8 mouse cellular contexts compared by ENCODE assay signal in genomic region chr16:13867406-13867805, GRCm38 (mm10). TPM values are rescaled to one million over a fixed set of nuclear protein-coding genes. Genes with fewer than 3 reads are reported as not detected.
A peak's percentile ranks its signal among the peaks of the same experiment; 100 is the strongest.
DNase-seq lines count a peak whose midpoint lies in the region; ATAC-seq and TF ChIP-seq lines count a peak whose summit lies in the region.
"Not testable (repeated sequence)": the region's sequence is repeated elsewhere in the genome, so short reads cannot be mapped to it uniquely, and the experiment has no call there.

No protein-coding gene starts in this region.

- WGBS in forebrain, embryonic 15.5 days: 8% methylated on average over 5 of the region's 5 CpGs
- WGBS in hindbrain, embryonic 11.5 days: 11% methylated on average over 5 of the region's 5 CpGs
- 41% methylated on average over 5 of the region's 5 CpGs for WGBS in liver, embryonic 15.5 days (ENCODE audit: insufficient replicate concordance)
- 12% methylated on average over 5 of the region's 5 CpGs for WGBS in neural tube, embryonic 14.5 days

- not testable (repeated sequence) for TF ChIP-seq POLR2A in cortical plate, adult 2 months (IDR thresholded peaks at IDR 0.05; ENCODE audit: extremely low read depth, insufficient read depth, low read length)

- peaks cover 20% of the 10 kb centered on the region for H3K36me3 ChIP-seq in forebrain, embryonic 15.5 days
- H3K36me3 ChIP-seq in hindbrain, embryonic 11.5 days (ENCODE audit: control insufficient read depth, insufficient read depth, low read length); neural tube, embryonic 14.5 days (ENCODE audit: control insufficient read depth, insufficient read depth, low read length): not testable (repeated sequence)
- peaks cover 33% of the 10 kb centered on the region for H3K36me3 ChIP-seq in liver, embryonic 15.5 days (replicated peaks)

- not testable (repeated sequence) for H3K4me3 ChIP-seq in cortical plate, adult 2 months (ENCODE audit: insufficient read depth, low read length); forebrain, embryonic 15.5 days; hindbrain, embryonic 11.5 days (ENCODE audit: low read depth, low read length); liver, embryonic 15.5 days (replicated peaks)
- H3K4me3 ChIP-seq in neural tube, embryonic 14.5 days (ENCODE audit: low read depth, low read length): peak overlapping the region; percentile 22

- TF ChIP-seq CTCF in cortical plate, adult 2 months (IDR thresholded peaks at IDR 0.05; ENCODE audit: extremely low read depth, insufficient read depth, low read length): not testable (repeated sequence)

- not testable (repeated sequence) for H3K27me3 ChIP-seq in forebrain, embryonic 15.5 days; hindbrain, embryonic 11.5 days (ENCODE audit: control insufficient read depth, insufficient read depth, low read length); liver, embryonic 15.5 days; neural tube, embryonic 14.5 days (ENCODE audit: control insufficient read depth, insufficient read depth, low read length)

- ATAC-seq in forebrain, embryonic 15.5 days (replicated peaks): peak; percentile 70; the same call in 1 of the 2 replicates
- peak; percentile 86 for ATAC-seq in hindbrain, embryonic 11.5 days (ENCODE audit: low FRiP score)
- not testable (repeated sequence) for ATAC-seq in liver, embryonic 15.5 days (ENCODE audit: insufficient read depth)
- ATAC-seq in neural tube, embryonic 14.5 days (ENCODE audit: low read depth): peak; percentile 82; the same call in 1 of the 2 replicates

- H3K9me3 ChIP-seq in forebrain, embryonic 15.5 days; hindbrain, embryonic 11.5 days (ENCODE audit: control insufficient read depth, low read length); liver, embryonic 15.5 days (replicated peaks); neural tube, embryonic 14.5 days (ENCODE audit: control insufficient read depth, low read length): not testable (repeated sequence)

- peak overlapping the region; percentile 86 for H3K27ac ChIP-seq in cortical plate, adult 2 months (ENCODE audit: insufficient read depth, low read length)
- H3K27ac ChIP-seq in forebrain, embryonic 15.5 days (replicated peaks); hindbrain, embryonic 11.5 days (ENCODE audit: low read depth, low read length); liver, embryonic 15.5 days (replicated peaks): not testable (repeated sequence)
- H3K27ac ChIP-seq in neural tube, embryonic 14.5 days (ENCODE audit: low read depth, low read length): peak overlapping the region; percentile 18; the same call in 1 of the 2 replicates

- DNase-seq in Muller cell, postnatal 12 days (ENCODE audit: inconsistent ontology term): peak; percentile 51
- peak; percentile 58 for DNase-seq in hindbrain, embryonic 11.5 days (ENCODE audit: low spot score)
- DNase-seq in layer of hippocampus, postnatal 10 days (ENCODE audit: low spot score in 2 of 2): peak; percentile 19 to 34
- peak; percentile 71 for DNase-seq in thymus, postnatal 4 days

- H3K4me2 ChIP-seq in forebrain, embryonic 15.5 days (replicated peaks): 0 out of 2 replicates have a peak overlapping the region, but pooled peaks have one; percentile 39
- H3K4me2 ChIP-seq in hindbrain, embryonic 11.5 days (replicated peaks; ENCODE audit: low read depth, low read length): not testable (repeated sequence)
- peak overlapping the region; percentile 58; the same call in 1 of the 2 replicates for H3K4me2 ChIP-seq in liver, embryonic 15.5 days
- H3K4me2 ChIP-seq in neural tube, embryonic 14.5 days (ENCODE audit: low read depth, low read length): peak overlapping the region; percentile 46; the same call in 1 of the 2 replicates

- not testable (repeated sequence) for H3K9ac ChIP-seq in forebrain, embryonic 15.5 days (replicated peaks); hindbrain, embryonic 11.5 days (ENCODE audit: low read depth, low read length); liver, embryonic 15.5 days
- H3K9ac ChIP-seq in neural tube, embryonic 14.5 days (replicated peaks; ENCODE audit: low read depth, low read length): 0 out of 2 replicates have a peak overlapping the region, but pooled peaks have one; percentile 58

- H3K4me1 ChIP-seq in cortical plate, adult 2 months (ENCODE audit: control insufficient read depth, insufficient read depth, low read length); forebrain, embryonic 15.5 days; hindbrain, embryonic 11.5 days (replicated peaks; ENCODE audit: control insufficient read depth, insufficient read depth, low read length); liver, embryonic 15.5 days (replicated peaks); neural tube, embryonic 14.5 days (ENCODE audit: control insufficient read depth, insufficient read depth, low read length): not testable (repeated sequence)

RNA-seq across cellular contexts. Expression of gene Pdxdc1, which starts 35.5 kb away (rescaled TPM):
- polyA plus RNA-seq in cortical plate, adult 2 months (2012; rRNA removed): 75.3 and 78.4 TPM in 2 replicates
- 62.5 and 67.0 TPM in 2 replicates for polyA plus RNA-seq in forebrain, embryonic 15.5 days (2015; fragmentation: Nextera tagmentation; extraction: Ambion mirVana)
- 74.0 and 80.1 TPM in 2 replicates for polyA plus RNA-seq in hindbrain, embryonic 11.5 days (2014; fragmentation: Nextera tagmentation; extraction: Ambion mirVana)
- 10 to 100 TPM; 77.4 to 84.8 TPM for total RNA-seq in layer of hippocampus, postnatal 10 days (2021)
- polyA plus RNA-seq in liver, embryonic 15.5 days (2015; fragmentation: Nextera tagmentation; extraction: Ambion mirVana): 23.8 and 26.2 TPM in 2 replicates
- polyA plus RNA-seq in neural tube, embryonic 14.5 days (2014; fragmentation: Nextera tagmentation; extraction: Ambion mirVana): 66.1 and 87.0 TPM in 2 replicates

RNA-seq across cellular contexts. Expression of gene Mpv17l, which starts 35.6 kb away (rescaled TPM):
- 53.9 and 56.4 TPM in 2 replicates for polyA plus RNA-seq in cortical plate, adult 2 months (2012; rRNA removed)
- polyA plus RNA-seq in forebrain, embryonic 15.5 days (2015; fragmentation: Nextera tagmentation; extraction: Ambion mirVana): 13.6 and 16.5 TPM in 2 replicates
- 4.1 and 4.2 TPM in 2 replicates for polyA plus RNA-seq in hindbrain, embryonic 11.5 days (2014; fragmentation: Nextera tagmentation; extraction: Ambion mirVana)
- total RNA-seq in layer of hippocampus, postnatal 10 days (2021): 10 to 100 TPM; 73.7 to 74.7 TPM
- polyA plus RNA-seq in liver, embryonic 15.5 days (2015; fragmentation: Nextera tagmentation; extraction: Ambion mirVana): 1.5 and 1.9 TPM in 2 replicates
- 37.3 and 52.7 TPM in 2 replicates for polyA plus RNA-seq in neural tube, embryonic 14.5 days (2014; fragmentation: Nextera tagmentation; extraction: Ambion mirVana)

RNA-seq across cellular contexts. Expression of gene Ntan1, which starts 48.8 kb away (rescaled TPM):
- 121 TPM in 2 replicates for polyA plus RNA-seq in cortical plate, adult 2 months (2012; rRNA removed)
- polyA plus RNA-seq in forebrain, embryonic 15.5 days (2015; fragmentation: Nextera tagmentation; extraction: Ambion mirVana): 217 and 234 TPM in 2 replicates
- 169 and 191 TPM in 2 replicates for polyA plus RNA-seq in hindbrain, embryonic 11.5 days (2014; fragmentation: Nextera tagmentation; extraction: Ambion mirVana)
- total RNA-seq in layer of hippocampus, postnatal 10 days (2021): 10 to 100 TPM; 91.3 to 94.8 TPM
- polyA plus RNA-seq in liver, embryonic 15.5 days (2015; fragmentation: Nextera tagmentation; extraction: Ambion mirVana): 38.0 and 38.7 TPM in 2 replicates
- 212 and 222 TPM in 2 replicates for polyA plus RNA-seq in neural tube, embryonic 14.5 days (2014; fragmentation: Nextera tagmentation; extraction: Ambion mirVana)
